8 mouse cellular contexts compared by ENCODE assay signal in the genomic region with DNA sequence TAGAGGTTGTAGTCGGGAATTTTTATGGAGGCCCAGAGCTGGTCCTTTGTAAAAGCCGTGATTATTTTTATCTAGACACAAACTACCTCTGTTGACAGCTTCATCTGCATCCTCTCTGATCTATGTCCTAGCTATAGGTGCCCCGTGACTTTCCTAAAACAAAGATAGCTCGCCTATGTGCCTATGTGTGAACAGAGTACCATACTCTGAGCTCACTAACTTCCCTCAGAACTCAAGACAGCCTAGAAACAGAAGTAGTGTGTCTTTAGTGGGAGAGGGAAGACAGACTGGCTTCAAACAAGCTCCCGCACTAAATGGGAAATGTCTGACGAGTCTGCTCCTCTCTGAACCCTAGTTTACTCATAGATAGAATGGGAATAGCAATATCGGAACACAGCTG. TPM values are rescaled to one million over a fixed set of nuclear protein-coding genes. Genes with fewer than 3 reads are reported as not detected.
DNase-seq lines count a peak whose midpoint lies in the region; ATAC-seq and TF ChIP-seq lines count a peak whose summit lies in the region.

No protein-coding gene starts in this region.

- H3K27ac ChIP-seq in kidney, embryonic 14.5 days (ENCODE audit: low read depth, low read length): peak overlapping the region; percentile 65; the same call in 1 of the 2 replicates
- no peak overlapping the region for H3K27ac ChIP-seq in ES-Bruce4 (ENCODE audit: insufficient read depth, low read length)
- H3K27ac ChIP-seq in embryonic facial prominence, embryonic 13.5 days: peak overlapping the region; percentile 86
- H3K27ac ChIP-seq in liver, embryonic 16.5 days (ENCODE audit: low read length): peak overlapping the region; percentile 89

- no peak for TF ChIP-seq EP300 in ES-Bruce4 (IDR thresholded peaks at IDR 0.05; ENCODE audit: insufficient read depth, low read depth, low read length)

- peak overlapping the region; percentile 71; the same call in 1 of the 2 replicates for H3K4me2 ChIP-seq in kidney, embryonic 14.5 days (replicated peaks; ENCODE audit: low read depth, low read length)
- H3K4me2 ChIP-seq in embryonic facial prominence, embryonic 13.5 days: peak overlapping the region; percentile 76
- H3K4me2 ChIP-seq in liver, embryonic 16.5 days (ENCODE audit: low read depth, low read length): peak overlapping the region; percentile 78

- no peaks in the 10 kb centered on the region for H3K9me3 ChIP-seq in kidney, embryonic 14.5 days (ENCODE audit: control insufficient read depth, low read length)
- H3K9me3 ChIP-seq in ES-Bruce4 (replicated peaks; ENCODE audit: control insufficient read depth, insufficient read depth, low read length, poor library complexity, severe bottlenecking): no peaks in the 10 kb centered on the region
- no peaks in the 10 kb centered on the region for H3K9me3 ChIP-seq in embryonic facial prominence, embryonic 13.5 days
- H3K9me3 ChIP-seq in liver, embryonic 16.5 days (replicated peaks; ENCODE audit: control insufficient read depth, low read length): no peaks in the 10 kb centered on the region

- no peak for TF ChIP-seq CTCF in ES-Bruce4 (IDR thresholded peaks at IDR 0.05; ENCODE audit: low read depth, low read length)

- peaks cover 15% of the 10 kb centered on the region; the same call in 1 of the 2 replicates for H3K36me3 ChIP-seq in kidney, embryonic 14.5 days (ENCODE audit: control insufficient read depth, insufficient read depth, low read length)
- peaks cover 12% of the 10 kb centered on the region for H3K36me3 ChIP-seq in ES-Bruce4 (ENCODE audit: control insufficient read depth, insufficient read depth, low read length, poor library complexity, severe bottlenecking)
- peaks cover 14% of the 10 kb centered on the region for H3K36me3 ChIP-seq in embryonic facial prominence, embryonic 13.5 days
- H3K36me3 ChIP-seq in liver, embryonic 16.5 days (ENCODE audit: control insufficient read depth, insufficient read depth): peaks cover 5% of the 10 kb centered on the region

- no peak for TF ChIP-seq POLR2A in ES-Bruce4 (IDR thresholded peaks at IDR 0.05; ENCODE audit: insufficient read depth, low read length)

- peaks cover 13% of the 10 kb centered on the region; the same call in 1 of the 2 replicates for H3K4me1 ChIP-seq in kidney, embryonic 14.5 days (ENCODE audit: control insufficient read depth, insufficient read depth, low read length)
- H3K4me1 ChIP-seq in ES-Bruce4 (ENCODE audit: control insufficient read depth, insufficient read depth, low read length): no peaks in the 10 kb centered on the region
- H3K4me1 ChIP-seq in embryonic facial prominence, embryonic 13.5 days: peaks cover 23% of the 10 kb centered on the region
- peaks cover 31% of the 10 kb centered on the region for H3K4me1 ChIP-seq in liver, embryonic 16.5 days (ENCODE audit: control insufficient read depth, low read depth, low read length)

- peak overlapping the region; percentile 73; the same call in 1 of the 2 replicates for H3K4me3 ChIP-seq in kidney, embryonic 14.5 days (ENCODE audit: low read length)
- H3K4me3 ChIP-seq in ES-Bruce4 (ENCODE audit: low read depth, low read length): no peak overlapping the region
- H3K4me3 ChIP-seq in embryonic facial prominence, embryonic 13.5 days: peak overlapping the region; percentile 60
- peak overlapping the region; percentile 82 for H3K4me3 ChIP-seq in liver, embryonic 16.5 days (ENCODE audit: low read depth, low read length)

- 77% methylated on average over 7 of the region's 7 CpGs for WGBS in kidney, embryonic 14.5 days
- WGBS in embryonic facial prominence, embryonic 13.5 days: 79% methylated on average over 7 of the region's 7 CpGs
- WGBS in liver, embryonic 16.5 days (ENCODE audit: insufficient replicate concordance): 29% methylated on average over 7 of the region's 7 CpGs

- no peak for DNase-seq in kidney, postnatal 4 days
- DNase-seq in frontal cortex, postnatal 25 days (ENCODE audit: low spot score in 2 of 2): no peak
- no peak for DNase-seq in urinary bladder, postnatal 25 days (ENCODE audit: low spot score)
- no peak for DNase-seq in adrenal gland, adult 18-20 months (ENCODE audit: low spot score in 2 of 2)

- H3K27me3 ChIP-seq in kidney, embryonic 14.5 days (ENCODE audit: control insufficient read depth, insufficient read depth, low read length): no peaks in the 10 kb centered on the region
- H3K27me3 ChIP-seq in ES-Bruce4 (ENCODE audit: control insufficient read depth, insufficient read depth, low read length, poor library complexity, severe bottlenecking): no peaks in the 10 kb centered on the region
- no peaks in the 10 kb centered on the region for H3K27me3 ChIP-seq in embryonic facial prominence, embryonic 13.5 days
- no peaks in the 10 kb centered on the region for H3K27me3 ChIP-seq in liver, embryonic 16.5 days (ENCODE audit: control insufficient read depth, insufficient read depth, low read depth, low read length)

- no peak for ATAC-seq in kidney, embryonic 14.5 days (ENCODE audit: low FRiP score, low TSS enrichment)
- no peak for ATAC-seq in embryonic facial prominence, embryonic 13.5 days (ENCODE audit: insufficient number of reproducible peaks, insufficient read depth, low FRiP score, low TSS enrichment, low read depth)
- ATAC-seq in liver, embryonic 16.5 days (ENCODE audit: low read depth): no peak

- H3K9ac ChIP-seq in kidney, embryonic 14.5 days (ENCODE audit: low read depth, low read length): peak overlapping the region; percentile 78; the same call in 1 of the 2 replicates
- H3K9ac ChIP-seq in ES-Bruce4 (ENCODE audit: low read depth, poor library complexity, severe bottlenecking): peak overlapping the region; percentile 68
- 0 out of 2 replicates have a peak overlapping the region, but pooled peaks have one; percentile 77 for H3K9ac ChIP-seq in embryonic facial prominence, embryonic 13.5 days
- H3K9ac ChIP-seq in liver, embryonic 16.5 days (ENCODE audit: low read depth, low read length): peak overlapping the region; percentile 83

RNA-seq across cellular contexts. Expression of a gene that starts 0.7 kb away (rescaled TPM):
- polyA plus RNA-seq in kidney, embryonic 14.5 days (2014; fragmentation: Nextera tagmentation; extraction: Ambion mirVana): 35.9 and 39.6 TPM in 2 replicates
- 32.9 TPM in 2 replicates for polyA plus RNA-seq in ES-Bruce4 (2011; ENCODE audit: insufficient read depth, insufficient read length, low read depth, missing spikeins)
- 32.2 and 35.8 TPM in 2 replicates for polyA plus RNA-seq in embryonic facial prominence, embryonic 13.5 days (2015; fragmentation: Nextera tagmentation; extraction: Ambion mirVana)
- polyA plus RNA-seq in liver, embryonic 16.5 days (2015; fragmentation: Nextera tagmentation; extraction: Ambion mirVana): 17.3 and 22.5 TPM in 2 replicates
- 10 to 100 TPM; 23.9 to 26.7 TPM for total RNA-seq in adrenal gland, adult 18-20 months (2021)

RNA-seq across cellular contexts. Expression of a gene that starts 25.7 kb away (rescaled TPM):
- polyA plus RNA-seq in kidney, embryonic 14.5 days (2014; fragmentation: Nextera tagmentation; extraction: Ambion mirVana): 55.6 and 72.3 TPM in 2 replicates
- polyA plus RNA-seq in ES-Bruce4 (2011; ENCODE audit: insufficient read depth, insufficient read length, low read depth, missing spikeins): 74.5 and 82.0 TPM in 2 replicates
- 94.5 and 97.7 TPM in 2 replicates for polyA plus RNA-seq in embryonic facial prominence, embryonic 13.5 days (2015; fragmentation: Nextera tagmentation; extraction: Ambion mirVana)
- 51.0 and 52.9 TPM in 2 replicates for polyA plus RNA-seq in liver, embryonic 16.5 days (2015; fragmentation: Nextera tagmentation; extraction: Ambion mirVana)
- 10 to 100 TPM; 66.5 to 68.9 TPM for total RNA-seq in adrenal gland, adult 18-20 months (2021)

RNA-seq across cellular contexts. Expression of a gene that starts 28.6 kb away (rescaled TPM):
- 615 and 971 TPM in 2 replicates for polyA plus RNA-seq in kidney, embryonic 14.5 days (2014; fragmentation: Nextera tagmentation; extraction: Ambion mirVana)
- polyA plus RNA-seq in ES-Bruce4 (2011; ENCODE audit: insufficient read depth, insufficient read length, low read depth, missing spikeins): 504 and 519 TPM in 2 replicates
- polyA plus RNA-seq in embryonic facial prominence, embryonic 13.5 days (2015; fragmentation: Nextera tagmentation; extraction: Ambion mirVana): 753 and 870 TPM in 2 replicates
- polyA plus RNA-seq in liver, embryonic 16.5 days (2015; fragmentation: Nextera tagmentation; extraction: Ambion mirVana): 538 and 557 TPM in 2 replicates
- total RNA-seq in adrenal gland, adult 18-20 months (2021): 100 to 1,000 TPM; 686 to 689 TPM

RNA-seq across cellular contexts. Expression of a gene that starts 32.4 kb away (rescaled TPM):
- polyA plus RNA-seq in kidney, embryonic 14.5 days (2014; fragmentation: Nextera tagmentation; extraction: Ambion mirVana): not detected in 2 replicates
- polyA plus RNA-seq in ES-Bruce4 (2011; ENCODE audit: insufficient read depth, insufficient read length, low read depth, missing spikeins): 4.6 and 4.7 TPM in 2 replicates
- 0.15 TPM in 1 of 2 replicates, not detected in the other for polyA plus RNA-seq in embryonic facial prominence, embryonic 13.5 days (2015; fragmentation: Nextera tagmentation; extraction: Ambion mirVana)
- not detected in 2 replicates for polyA plus RNA-seq in liver, embryonic 16.5 days (2015; fragmentation: Nextera tagmentation; extraction: Ambion mirVana)
- not detected for total RNA-seq in adrenal gland, adult 18-20 months (2021)

RNA-seq across cellular contexts. Expression of a gene that starts 45.3 kb away (rescaled TPM):
- polyA plus RNA-seq in kidney, embryonic 14.5 days (2014; fragmentation: Nextera tagmentation; extraction: Ambion mirVana): 64.7 and 92.2 TPM in 2 replicates
- 86.3 and 92.7 TPM in 2 replicates for polyA plus RNA-seq in ES-Bruce4 (2011; ENCODE audit: insufficient read depth, insufficient read length, low read depth, missing spikeins)
- polyA plus RNA-seq in embryonic facial prominence, embryonic 13.5 days (2015; fragmentation: Nextera tagmentation; extraction: Ambion mirVana): 92.3 and 97.1 TPM in 2 replicates
- 91.2 and 94.6 TPM in 2 replicates for polyA plus RNA-seq in liver, embryonic 16.5 days (2015; fragmentation: Nextera tagmentation; extraction: Ambion mirVana)
- 10 to 100 TPM; 51.6 to 66.8 TPM for total RNA-seq in adrenal gland, adult 18-20 months (2021)
